Mouse (Mus musculus): ENCODE data around the gene Mcub. TPM values are rescaled to one million over a fixed set of nuclear protein-coding genes. Genes with fewer than 3 reads are reported as not detected.

Gene Mcub
- total and polyA plus RNA-seq, 3 experiments = 1.6 to 2.2 (median 2.1) TPM

GRCm38 (mm10) chr3:129901271-129901809 lies 68.7 kb downstream of the Mcub start, which contains the start of gene Casp6:
Gene Casp6 (plus strand): TSS chr3:129901425.
- Histone ChIP-seq H3K36me3 (ENCODE audit: control insufficient read depth, insufficient read depth, low read length) (no peaks in the 10 kb centered on the region), H3K27ac (peak within 1 kb of the TSS; percentile 76), H3K4me1 (ENCODE audit: control insufficient read depth, insufficient read depth, low read length) (peaks cover 2% of the 10 kb centered on the region), H3K4me3 (peak within 1 kb of the TSS; percentile 90), H3K9ac (ENCODE audit: low read depth, low read length) (peak within 1 kb of the TSS; percentile 80), H3K27me3 (ENCODE audit: control insufficient read depth, insufficient read depth, low read length) (no peaks in the 10 kb centered on the region), H3K79me2 (replicated peaks; ENCODE audit: control insufficient read depth, insufficient read depth, low read length) (no peaks in the 10 kb centered on the region)
- intact Hi-C loops (cut with DNase I) = loop anchor here (5.0 to 10.0 kb wide), 2 partner anchors 161 to 793 kb away; partner anchors contain the start of gene Sec24b
- DNase-seq = peak; percentile 87 to 89
- WGBS = 0% methylated on average over 34 of the region's 34 CpGs
- TF ChIP-seq CTCF (IDR thresholded peaks at IDR 0.05) = no peak
- peak; percentile 59; the same call in 1 of the 2 replicates for TF ChIP-seq POLR2A (IDR thresholded peaks at IDR 0.05; ENCODE audit: insufficient read depth, low read depth, low read length)

GRCm38 (mm10) chr3:129898886-129899285 lies 71.1 kb downstream of the Mcub start:
- 65% methylated on average over 4 of the region's 4 CpGs for WGBS
- Histone ChIP-seq H3K4me1 (ENCODE audit: control insufficient read depth, insufficient read depth, low read length) (peaks cover 2% of the 10 kb centered on the region), H3K4me3 (no peak overlapping the region), H3K27ac (no peak overlapping the region), H3K9ac (ENCODE audit: low read depth, low read length) (no peak overlapping the region), H3K36me3 (ENCODE audit: control insufficient read depth, insufficient read depth, low read length) (no peaks in the 10 kb centered on the region), H3K79me2 (replicated peaks; ENCODE audit: control insufficient read depth, insufficient read depth, low read length) (no peaks in the 10 kb centered on the region), H3K27me3 (ENCODE audit: control insufficient read depth, insufficient read depth, low read length) (no peaks in the 10 kb centered on the region)
- DNase-seq = no peak
- intact Hi-C loops (cut with DNase I) = no loop called here
- no peak for TF ChIP-seq POLR2A (IDR thresholded peaks at IDR 0.05; ENCODE audit: insufficient read depth, low read depth, low read length)
- no peak for TF ChIP-seq CTCF (IDR thresholded peaks at IDR 0.05)
- no peak for TF ChIP-seq EP300 (IDR thresholded peaks at IDR 0.05; ENCODE audit: insufficient read depth, low read depth, low read length)

DNA sequence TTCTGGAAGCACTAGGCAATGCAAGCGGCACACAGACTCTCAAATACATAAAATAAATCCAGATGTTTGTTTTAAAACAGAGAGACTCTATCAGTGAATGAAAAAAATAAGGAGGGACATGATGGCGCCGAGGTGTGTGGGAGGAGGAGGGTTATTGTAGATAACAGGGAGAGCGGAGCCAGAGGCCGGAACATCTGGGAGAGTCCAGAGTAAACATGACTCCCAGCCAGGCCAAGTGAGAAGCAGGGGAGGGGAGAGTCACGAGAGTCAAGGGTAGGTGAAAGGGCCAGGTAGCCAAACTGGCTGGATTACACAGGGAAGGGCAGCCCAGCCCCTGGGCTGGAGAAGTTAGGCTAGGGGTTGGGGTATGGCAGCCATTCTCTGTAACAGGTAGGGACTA lies 73.4 kb downstream of the Mcub start:
- intact Hi-C loops (cut with DNase I) = no loop called here
- Histone ChIP-seq H3K79me2 (replicated peaks; ENCODE audit: control insufficient read depth, insufficient read depth, low read length) (no peaks in the 10 kb centered on the region), H3K27me3 (ENCODE audit: control insufficient read depth, insufficient read depth, low read length) (no peaks in the 10 kb centered on the region), H3K36me3 (ENCODE audit: control insufficient read depth, insufficient read depth, low read length) (no peaks in the 10 kb centered on the region), H3K9ac (ENCODE audit: low read depth, low read length) (no peak overlapping the region), H3K4me1 (ENCODE audit: control insufficient read depth, insufficient read depth, low read length) (peaks cover 2% of the 10 kb centered on the region; the same call in 1 of the 2 replicates), H3K27ac (no peak overlapping the region), H3K4me3 (no peak overlapping the region)
- TF ChIP-seq POLR2A (IDR thresholded peaks at IDR 0.05; ENCODE audit: insufficient read depth, low read depth, low read length) = no peak
- no peak for TF ChIP-seq CTCF (IDR thresholded peaks at IDR 0.05)
- no peak for DNase-seq
- WGBS = 37% methylated on average over 6 of the region's 6 CpGs

- H3K4me1 ChIP-seq (ENCODE audit: control insufficient read depth, insufficient read depth, low read length) = no peaks in the 10 kb centered on the region
- H3K4me3 ChIP-seq = no peak overlapping the region
- H3K36me3 ChIP-seq (ENCODE audit: control insufficient read depth, insufficient read depth, low read length) = no peaks in the 10 kb centered on the region
- H3K27ac ChIP-seq = no peak overlapping the region
- intact Hi-C loops (cut with DNase I) = no loop called here
- TF ChIP-seq CTCF (IDR thresholded peaks at IDR 0.05) = no peak
- no peak for TF ChIP-seq POLR2A (IDR thresholded peaks at IDR 0.05; ENCODE audit: insufficient read depth, low read depth, low read length)
- TF ChIP-seq EP300 (IDR thresholded peaks at IDR 0.05; ENCODE audit: insufficient read depth, low read depth, low read length) = no peak
- 90% methylated on average over 3 of the region's 3 CpGs for WGBS
- DNase-seq = no peak
- no peak overlapping the region for H3K9ac ChIP-seq (ENCODE audit: low read depth, low read length)
- H3K79me2 ChIP-seq (replicated peaks; ENCODE audit: control insufficient read depth, insufficient read depth, low read length) = no peaks in the 10 kb centered on the region
- H3K27me3 ChIP-seq (ENCODE audit: control insufficient read depth, insufficient read depth, low read length) = no peaks in the 10 kb centered on the region
Measured at GRCm38 (mm10) chr3:129893143-129893542, 76.9 kb downstream of the Mcub start.

DNA sequence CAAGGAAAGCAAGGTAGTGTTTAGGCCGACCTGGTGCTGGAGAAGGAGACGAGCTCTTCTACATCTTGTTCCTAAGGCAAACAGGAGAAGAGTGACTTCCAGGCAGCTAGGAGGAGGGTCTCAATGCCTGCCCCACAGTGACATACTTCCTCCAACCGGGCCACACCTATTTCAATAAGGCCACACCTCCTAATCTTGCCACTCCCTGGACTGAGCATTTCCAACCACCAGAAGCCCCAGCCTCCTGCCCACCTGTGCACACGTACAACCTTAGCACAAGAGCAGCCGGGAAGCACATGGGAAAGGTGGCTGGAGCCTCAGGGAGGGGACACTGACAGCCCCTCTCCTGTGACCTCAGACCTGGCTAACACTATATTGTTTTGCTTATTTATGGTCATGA lies 78.0 kb downstream of the Mcub start:
- H3K36me3 ChIP-seq (ENCODE audit: control insufficient read depth, insufficient read depth, low read length) = no peaks in the 10 kb centered on the region
- TF ChIP-seq CTCF (IDR thresholded peaks at IDR 0.05) = no peak
- TF ChIP-seq EP300 (IDR thresholded peaks at IDR 0.05; ENCODE audit: insufficient read depth, low read depth, low read length) = no peak
- TF ChIP-seq POLR2A (IDR thresholded peaks at IDR 0.05; ENCODE audit: insufficient read depth, low read depth, low read length) = no peak
- 0 out of 2 replicates have a peak, but pooled peaks cover 1% of the 10 kb centered on the region for H3K79me2 ChIP-seq (replicated peaks; ENCODE audit: control insufficient read depth, insufficient read depth, low read length)
- H3K27ac ChIP-seq = no peak overlapping the region
- DNase-seq = no peak
- no peak overlapping the region for H3K9ac ChIP-seq (ENCODE audit: low read depth, low read length)
- 83% methylated on average over 5 of the region's 5 CpGs for WGBS
- intact Hi-C loops (cut with DNase I) = no loop called here
- H3K4me1 ChIP-seq (ENCODE audit: control insufficient read depth, insufficient read depth, low read length) = no peaks in the 10 kb centered on the region
- H3K27me3 ChIP-seq (ENCODE audit: control insufficient read depth, insufficient read depth, low read length) = no peaks in the 10 kb centered on the region
- H3K4me3 ChIP-seq = no peak overlapping the region

DNA sequence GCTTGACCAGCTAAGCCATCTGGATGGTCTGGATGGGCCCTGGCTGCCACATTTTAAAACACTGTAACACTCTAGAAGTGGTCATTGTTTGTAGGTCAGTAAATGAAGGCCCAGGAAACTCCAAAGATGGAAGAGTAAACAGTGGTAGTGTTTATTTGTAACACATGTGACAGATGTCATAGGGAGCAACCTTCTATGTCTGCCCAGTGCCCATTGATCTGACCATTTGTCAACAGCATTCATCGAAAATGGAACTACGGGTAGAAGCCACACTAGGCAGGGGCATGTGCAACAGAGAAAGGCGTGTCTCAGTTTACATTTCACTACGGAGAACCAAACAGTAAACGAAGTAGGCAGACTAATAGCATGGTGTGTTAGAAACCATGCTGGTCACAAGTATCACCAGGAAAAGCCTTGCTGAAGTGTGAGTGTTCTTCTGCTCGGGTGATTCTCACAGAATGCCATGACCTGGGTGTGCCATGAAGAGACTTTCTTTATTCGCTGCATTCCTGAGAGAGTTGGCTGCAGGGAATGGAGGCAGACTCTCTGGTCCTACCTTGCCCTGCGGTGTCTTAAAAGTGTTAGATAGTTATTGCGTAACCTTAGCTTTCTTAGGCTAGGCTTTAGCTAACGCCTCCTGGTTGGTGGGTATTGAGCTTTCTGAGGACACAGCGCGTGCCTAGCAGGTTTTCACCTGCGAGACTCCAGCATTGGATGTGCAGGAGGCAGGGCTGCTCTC lies 82.1 kb downstream of the Mcub start:
- WGBS = 89% methylated on average over 13 of the region's 13 CpGs
- H3K79me2 ChIP-seq (replicated peaks; ENCODE audit: control insufficient read depth, insufficient read depth, low read length) = 0 out of 2 replicates have a peak, but pooled peaks cover 1% of the 10 kb centered on the region
- DNase-seq = no peak
- H3K9ac ChIP-seq (ENCODE audit: low read depth, low read length) = no peak overlapping the region
- H3K36me3 ChIP-seq (ENCODE audit: control insufficient read depth, insufficient read depth, low read length) = no peaks in the 10 kb centered on the region
- H3K27ac ChIP-seq = no peak overlapping the region
- H3K4me1 ChIP-seq (ENCODE audit: control insufficient read depth, insufficient read depth, low read length) = no peaks in the 10 kb centered on the region
- H3K4me3 ChIP-seq = no peak overlapping the region
- H3K27me3 ChIP-seq (ENCODE audit: control insufficient read depth, insufficient read depth, low read length) = no peaks in the 10 kb centered on the region
- TF ChIP-seq EP300 (IDR thresholded peaks at IDR 0.05; ENCODE audit: insufficient read depth, low read depth, low read length) (no peak), POLR2A (IDR thresholded peaks at IDR 0.05; ENCODE audit: insufficient read depth, low read depth, low read length) (no peak), CTCF (IDR thresholded peaks at IDR 0.05) (no peak)
- intact Hi-C loops (cut with DNase I) = no loop called here

Measured in heart, adult 2 months (tissue).